Mouse (Mus musculus) kidney, embryonic 14.5 days (tissue): ENCODE data around the gene Ofcc1. TPM values are rescaled to one million over a fixed set of nuclear protein-coding genes. Genes with fewer than 3 reads are reported as not detected.

ENCODE experiments used
- ATAC-seq: fragments of 200-750 bp; cut with Nextera tagmentation; 2 replicates; pipeline ENCODE4 v1.8.0; 2017; ENCODE audit warnings: moderate number of reproducible peaks, mild to moderate bottlenecking, moderate TSS enrichment, moderate library complexity; ENCODE audit not compliant: low FRiP score, low TSS enrichment
- H3K27ac ChIP-seq: fragments of 300-500 bp; sonication (generic); 2 replicates; pipeline ENCODE4 v1.5.1; 2014; ENCODE audit warnings: low read depth, mild to moderate bottlenecking, low read length, moderate library complexity, mixed read lengths
- H3K27me3 ChIP-seq: fragments of 300-500 bp; sonication (generic); 2 replicates; pipeline ENCODE4 v1.6.1; 2014; ENCODE audit warnings: mild to moderate bottlenecking, low read length; ENCODE audit not compliant: control insufficient read depth, insufficient read depth
- H3K36me3 ChIP-seq: fragments of 300-500 bp; sonication (generic); 2 replicates; pipeline ENCODE4 v1.6.1; 2014; ENCODE audit warnings: low read length, mixed read lengths; ENCODE audit not compliant: control insufficient read depth, insufficient read depth
- H3K4me1 ChIP-seq: fragments of 300-500 bp; sonication (generic); 2 replicates; pipeline ENCODE4 v1.6.1; 2014; ENCODE audit warnings: low read length, mixed read lengths; ENCODE audit not compliant: control insufficient read depth, insufficient read depth
- H3K4me2 ChIP-seq: fragments of 300-500 bp; sonication (generic); replicated peaks from 2 replicates; pipeline ENCODE4 v1.6.1; 2014; ENCODE audit warnings: low read depth, mild to moderate bottlenecking, low read length
- H3K4me3 ChIP-seq: fragments of 300-500 bp; sonication (generic); 2 replicates; pipeline ENCODE4 v1.5.1; 2014; ENCODE audit warnings: mild to moderate bottlenecking, low read length
- H3K9ac ChIP-seq: fragments of 300-500 bp; sonication (generic); 2 replicates; pipeline ENCODE4 v1.6.1; 2014; ENCODE audit warnings: low read depth, mild to moderate bottlenecking, low read length, moderate library complexity
- H3K9me3 ChIP-seq: fragments of 300-500 bp; sonication (generic); 2 replicates; pipeline ENCODE4 v1.6.1; 2016; ENCODE audit warnings: low read length; ENCODE audit not compliant: control insufficient read depth
- whole genome bisulfite sequencing: fragments of 180-500 bp; shearing (Covaris S2); extraction: QIAGEN DNeasy Blood & Tissue Kit; methylation state at CpG from one replicate; pipeline ENCODE4 v1.1.7; 2014; 5-methylcytosine and 5-hydroxymethylcytosine counted together
- polyA plus RNA-seq: library from polyadenylated mRNA; unstranded; fragments of >200 nt; fragmentation: Nextera tagmentation; extraction: Ambion mirVana; gene quantifications from 2 replicates; pipeline ENCODE4 v1.2.1, GENCODE M21; 2014

Ofcc1 gene
- not detected in 2 replicates for polyA plus RNA-seq

- H3K4me3 ChIP-seq: no peak within 1 kb of the TSS
- no peak within 1 kb of the TSS for H3K9ac ChIP-seq
- H3K27me3 ChIP-seq: no peaks in the 10 kb centered on the region
- no peak for ATAC-seq
- H3K4me2 ChIP-seq: no peak within 1 kb of the TSS
- no peak within 1 kb of the TSS for H3K27ac ChIP-seq
- H3K4me1 ChIP-seq: no peaks in the 10 kb centered on the region
- H3K9me3 ChIP-seq: no peaks in the 10 kb centered on the region
- WGBS: 48% methylated on average over 3 of the region's 3 CpGs
- no peaks in the 10 kb centered on the region for H3K36me3 ChIP-seq
These were observed at the start of gene Ofcc1 for GRCm38 (mm10) chr13:40361288-40361687. Gene Ofcc1, minus strand, starts transcription at chr13:40361450.

GRCm38 (mm10) chr13:40390120-40390519, 28.9 kb upstream of the Ofcc1 start:
- no peak overlapping the region for H3K4me2 ChIP-seq
- no peaks in the 10 kb centered on the region for H3K36me3 ChIP-seq
- no peak overlapping the region for H3K27ac ChIP-seq
- no peak for ATAC-seq
- no peaks in the 10 kb centered on the region for H3K9me3 ChIP-seq
- H3K9ac ChIP-seq: no peak overlapping the region
- H3K4me3 ChIP-seq: no peak overlapping the region
- WGBS: 68% methylated on average over 8 of the region's 8 CpGs
- H3K4me1 ChIP-seq: peaks cover 5% of the 10 kb centered on the region; the same call in 1 of the 2 replicates
- no peaks in the 10 kb centered on the region for H3K27me3 ChIP-seq

- WGBS: 57% methylated on average over 4 of the region's 4 CpGs
- no peaks in the 10 kb centered on the region for H3K27me3 ChIP-seq
These were observed 26.2 kb upstream of the Ofcc1 start for GRCm38 (mm10) chr13:40387446-40387845.

DNA sequence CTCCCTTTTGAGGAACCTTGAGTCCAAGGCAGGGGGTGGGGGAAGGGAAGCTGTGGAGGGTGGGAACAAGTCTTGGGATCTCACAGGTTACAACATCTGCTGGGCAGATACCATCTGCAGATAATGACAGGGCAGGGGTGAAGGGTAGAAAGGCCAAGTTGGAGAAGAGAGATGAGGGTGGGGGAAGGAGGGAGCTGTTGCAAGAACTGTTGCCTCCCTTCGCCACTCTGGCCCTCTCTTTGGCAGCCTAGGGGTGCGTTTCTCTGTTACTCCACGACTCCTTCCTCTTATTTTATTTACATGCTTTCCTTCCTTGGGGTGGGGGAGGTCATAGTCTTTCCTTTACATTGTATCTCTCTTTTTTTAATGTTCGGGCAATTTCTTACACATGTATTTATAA, 23.7 kb upstream of the Ofcc1 start:
- H3K9me3 ChIP-seq: no peaks in the 10 kb centered on the region; the same call in 1 of the 2 replicates
- 55% methylated on average over 4 of the region's 4 CpGs for WGBS
- H3K27ac ChIP-seq: no peak overlapping the region
- H3K4me1 ChIP-seq: peaks cover 13% of the 10 kb centered on the region; the same call in 1 of the 2 replicates
- ATAC-seq: peak; percentile 64; the same call in 1 of the 2 replicates
- no peaks in the 10 kb centered on the region for H3K27me3 ChIP-seq
- no peak overlapping the region for H3K9ac ChIP-seq
- H3K4me2 ChIP-seq: no peak overlapping the region
- H3K36me3 ChIP-seq: no peaks in the 10 kb centered on the region
- H3K4me3 ChIP-seq: no peak overlapping the region

More at GRCm38 (mm10) chr13:40387446-40387845, 26.2 kb upstream of the Ofcc1 start:
- H3K4me2 ChIP-seq: no peak overlapping the region
- H3K4me3 ChIP-seq: no peak overlapping the region
- no peaks in the 10 kb centered on the region for H3K9me3 ChIP-seq
- H3K9ac ChIP-seq: no peak overlapping the region
- no peak overlapping the region for H3K27ac ChIP-seq
- no peaks in the 10 kb centered on the region for H3K36me3 ChIP-seq
- no peak for ATAC-seq
- peaks cover 13% of the 10 kb centered on the region; the same call in 1 of the 2 replicates for H3K4me1 ChIP-seq

GRCm38 (mm10) chr13:40376773-40377172, 15.5 kb upstream of the Ofcc1 start:
- WGBS: 32% methylated on average over 5 of the region's 5 CpGs

GRCm38 (mm10) chr13:40366762-40367161, 5.5 kb upstream of the Ofcc1 start:
- H3K27ac ChIP-seq: no peak overlapping the region
- H3K36me3 ChIP-seq: no peaks in the 10 kb centered on the region
- WGBS: 87% methylated on average over 11 of the region's 11 CpGs
- H3K9me3 ChIP-seq: no peaks in the 10 kb centered on the region
- H3K27me3 ChIP-seq: no peaks in the 10 kb centered on the region
- H3K9ac ChIP-seq: no peak overlapping the region
- ATAC-seq: no peak
- H3K4me2 ChIP-seq: no peak overlapping the region
- no peak overlapping the region for H3K4me3 ChIP-seq
- H3K4me1 ChIP-seq: no peaks in the 10 kb centered on the region

More at GRCm38 (mm10) chr13:40376773-40377172, 15.5 kb upstream of the Ofcc1 start:
- H3K27ac ChIP-seq: no peak overlapping the region
- H3K9me3 ChIP-seq: no peaks in the 10 kb centered on the region; the same call in 1 of the 2 replicates
- no peak overlapping the region for H3K4me3 ChIP-seq
- no peak overlapping the region for H3K9ac ChIP-seq
- H3K4me1 ChIP-seq: no peaks in the 10 kb centered on the region
- ATAC-seq: peak; percentile 93
- no peak overlapping the region for H3K4me2 ChIP-seq
- no peaks in the 10 kb centered on the region for H3K27me3 ChIP-seq
- H3K36me3 ChIP-seq: no peaks in the 10 kb centered on the region

DNA sequence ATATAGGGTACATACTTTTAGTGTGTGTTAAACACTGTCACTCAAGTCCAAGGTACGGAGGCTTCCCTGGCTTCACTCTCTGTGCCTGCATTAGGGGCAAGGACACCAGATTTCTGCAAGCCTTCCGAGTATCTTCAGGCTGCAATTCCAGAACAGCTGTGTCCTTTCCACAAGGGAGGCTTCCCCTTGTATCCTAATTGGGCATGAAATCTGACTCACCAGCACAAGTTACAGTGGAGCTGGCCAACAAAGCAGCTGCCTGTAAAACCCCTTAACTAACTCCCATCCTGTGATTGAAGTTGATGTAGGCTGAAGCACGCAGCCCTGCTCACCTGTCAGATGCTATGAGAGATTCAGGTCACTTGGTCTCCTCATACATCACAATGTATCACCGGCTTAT, 3.6 kb upstream of the Ofcc1 start:
- Histone ChIP-seq H3K4me1 (no peaks in the 10 kb centered on the region), H3K4me3 (no peak overlapping the region), H3K36me3 (no peaks in the 10 kb centered on the region), H3K27me3 (no peaks in the 10 kb centered on the region), H3K9ac (no peak overlapping the region), H3K27ac (no peak overlapping the region), H3K4me2 (no peak overlapping the region), H3K9me3 (no peaks in the 10 kb centered on the region)
- ATAC-seq: 0 out of 2 replicates have a peak, but pooled peaks have one; percentile 43
- 33% methylated on average over 4 of the region's 4 CpGs for WGBS

- H3K4me3 ChIP-seq: no peak overlapping the region
- H3K27ac ChIP-seq: no peak overlapping the region
- H3K4me2 ChIP-seq: no peak overlapping the region
- no peak overlapping the region for H3K9ac ChIP-seq
- 48% methylated on average over 4 of the region's 4 CpGs for WGBS
- H3K27me3 ChIP-seq: no peaks in the 10 kb centered on the region
- H3K9me3 ChIP-seq: no peaks in the 10 kb centered on the region
- H3K4me1 ChIP-seq: no peaks in the 10 kb centered on the region
- no peak for ATAC-seq
- H3K36me3 ChIP-seq: no peaks in the 10 kb centered on the region
These were observed 558 bp downstream of the Ofcc1 start for GRCm38 (mm10) chr13:40360692-40361091.

DNA sequence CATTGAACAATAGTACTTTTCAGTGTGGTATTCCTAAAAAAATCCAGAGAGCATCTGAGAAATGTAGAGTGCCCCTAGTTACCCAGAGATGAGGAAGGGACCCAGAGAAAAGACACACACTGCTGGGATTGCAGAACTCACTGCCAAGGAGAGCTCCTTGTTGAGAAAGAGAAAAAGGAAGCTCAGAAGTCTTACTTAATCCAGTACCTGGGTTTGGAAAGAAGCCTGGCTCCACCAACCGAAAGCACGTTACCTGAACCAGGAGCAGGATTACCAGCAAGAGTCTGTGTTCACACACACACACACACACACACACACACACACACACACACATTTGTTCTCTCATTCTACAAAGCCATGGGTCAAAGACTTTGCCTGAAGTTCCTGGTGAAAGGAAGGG, 14.2 kb downstream of the Ofcc1 start:
- no peak for ATAC-seq
- H3K36me3 ChIP-seq: no peaks in the 10 kb centered on the region
- 96% methylated on average over 2 of the region's 2 CpGs for WGBS
- H3K4me1 ChIP-seq: no peaks in the 10 kb centered on the region
- H3K27me3 ChIP-seq: no peaks in the 10 kb centered on the region
- H3K27ac ChIP-seq: no peak overlapping the region
- H3K9me3 ChIP-seq: no peaks in the 10 kb centered on the region
- no peak overlapping the region for H3K4me2 ChIP-seq
- no peak overlapping the region for H3K9ac ChIP-seq
- no peak overlapping the region for H3K4me3 ChIP-seq
